Mouse (Mus musculus) erythroblast, embryonic 14.5 days (primary cell): Measurements from ENCODE around the gene Atg13. TPM values are rescaled to one million over a fixed set of nuclear protein-coding genes. Genes with fewer than 3 reads are reported as not detected.

Experiments used
- H3K27me3 ChIP-seq: 2 replicates; pipeline ENCODE4 v1.6.1; 2012; ENCODE audit warnings: inconsistent platforms; ENCODE audit not compliant: control insufficient read depth
- H3K36me3 ChIP-seq: 2 replicates; pipeline ENCODE4 v1.6.1; 2012; ENCODE audit warnings: mild to moderate bottlenecking, inconsistent platforms; ENCODE audit not compliant: control insufficient read depth
- H3K4me1 ChIP-seq: 2 replicates; pipeline ENCODE4 v1.6.1; 2012; ENCODE audit warnings: inconsistent platforms; ENCODE audit not compliant: control insufficient read depth
- H3K4me3 ChIP-seq: replicated peaks from 2 replicates; pipeline ENCODE3; 2012; ENCODE audit warnings: moderate library complexity, mild to moderate bottlenecking, inconsistent platforms
- H3K9me3 ChIP-seq: 2 replicates; pipeline ENCODE4 v1.6.1; 2012; ENCODE audit warnings: low read length, inconsistent platforms, mixed read lengths; ENCODE audit not compliant: control insufficient read depth
- GATA1 ChIP-seq: IDR thresholded peaks from 2 replicates; pipeline ENCODE4 v1.6.1; 2012; ENCODE audit warnings: low read length, inconsistent platforms, mixed read lengths
- TAL1 ChIP-seq: IDR thresholded peaks from 3 replicates; pipeline ENCODE4 v1.6.1; 2012; ENCODE audit warnings: low read length, inconsistent platforms, mixed read lengths
- polyA plus RNA-seq: library from polyadenylated mRNA; stranded (reverse); fragments of >175 nt; gene quantifications from 2 replicates; pipeline ENCODE4 v1.2.3, GENCODE M21; 2012

The Atg13 gene
- polyA plus RNA-seq, 1 experiment: 3.5 TPM

GRCm38 (mm10) chr2:91670038-91670437, 40.3 kb downstream of the Atg13 start:
- Histone ChIP-seq H3K4me3 (no peak overlapping the region), H3K36me3 (peaks cover 87% of the 10 kb centered on the region), H3K9me3 (no peaks in the 10 kb centered on the region), H3K27me3 (no peaks in the 10 kb centered on the region), H3K4me1 (no peaks in the 10 kb centered on the region)
- TF ChIP-seq GATA1 (no peak), TAL1 (no peak)

GRCm38 (mm10) chr2:91669326-91669725, 41.0 kb downstream of the Atg13 start:
- Histone ChIP-seq H3K4me3 (no peak overlapping the region), H3K27me3 (no peaks in the 10 kb centered on the region), H3K36me3 (peaks cover 86% of the 10 kb centered on the region), H3K9me3 (no peaks in the 10 kb centered on the region), H3K4me1 (no peaks in the 10 kb centered on the region)
- no peak for TF ChIP-seq GATA1
- no peak for TF ChIP-seq TAL1

GRCm38 (mm10) chr2:91667747-91668146, 42.6 kb downstream of the Atg13 start:
- no peaks in the 10 kb centered on the region for H3K4me1 ChIP-seq
- no peaks in the 10 kb centered on the region for H3K9me3 ChIP-seq
- H3K4me3 ChIP-seq: no peak overlapping the region
- peaks cover 88% of the 10 kb centered on the region for H3K36me3 ChIP-seq
- TF ChIP-seq GATA1 (no peak), TAL1 (no peak)
- H3K27me3 ChIP-seq: no peaks in the 10 kb centered on the region

GRCm38 (mm10) chr2:91666386-91666910, 43.9 kb downstream of the Atg13 start:
- Histone ChIP-seq H3K9me3 (no peaks in the 10 kb centered on the region), H3K27me3 (no peaks in the 10 kb centered on the region), H3K4me1 (no peaks in the 10 kb centered on the region), H3K36me3 (peaks cover 89% of the 10 kb centered on the region), H3K4me3 (no peak overlapping the region)
- no peak for TF ChIP-seq GATA1
- TF ChIP-seq TAL1: no peak

GRCm38 (mm10) chr2:91664780-91665179, 45.6 kb downstream of the Atg13 start:
- Histone ChIP-seq H3K27me3 (no peaks in the 10 kb centered on the region), H3K4me3 (no peak overlapping the region), H3K9me3 (no peaks in the 10 kb centered on the region), H3K4me1 (no peaks in the 10 kb centered on the region), H3K36me3 (peaks cover 85% of the 10 kb centered on the region)
- no peak for TF ChIP-seq GATA1
- TF ChIP-seq TAL1: no peak

DNA sequence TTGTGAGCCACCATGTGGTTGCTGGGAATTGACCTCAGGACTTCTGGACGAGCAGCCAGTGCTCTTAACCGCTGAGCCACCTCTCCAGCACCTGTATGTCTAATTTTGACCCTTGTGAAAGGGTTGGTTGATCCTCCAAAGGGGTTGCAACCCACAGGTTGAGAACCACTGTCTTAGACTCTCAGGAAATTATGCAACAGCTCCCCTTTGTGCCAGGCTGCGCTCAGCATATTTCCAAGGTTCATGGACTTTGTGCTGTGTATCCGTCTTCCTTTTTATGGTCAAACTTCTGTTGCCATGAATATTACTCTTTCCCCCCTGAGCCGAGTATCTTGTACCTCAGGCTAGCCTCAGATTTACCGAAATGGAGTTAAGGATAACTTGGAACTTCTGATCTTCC, 49.4 kb downstream of the Atg13 start:
- Histone ChIP-seq H3K4me1 (no peaks in the 10 kb centered on the region), H3K4me3 (no peak overlapping the region), H3K9me3 (no peaks in the 10 kb centered on the region), H3K27me3 (no peaks in the 10 kb centered on the region), H3K36me3 (peaks cover 87% of the 10 kb centered on the region)
- no peak for TF ChIP-seq GATA1
- no peak for TF ChIP-seq TAL1

DNA sequence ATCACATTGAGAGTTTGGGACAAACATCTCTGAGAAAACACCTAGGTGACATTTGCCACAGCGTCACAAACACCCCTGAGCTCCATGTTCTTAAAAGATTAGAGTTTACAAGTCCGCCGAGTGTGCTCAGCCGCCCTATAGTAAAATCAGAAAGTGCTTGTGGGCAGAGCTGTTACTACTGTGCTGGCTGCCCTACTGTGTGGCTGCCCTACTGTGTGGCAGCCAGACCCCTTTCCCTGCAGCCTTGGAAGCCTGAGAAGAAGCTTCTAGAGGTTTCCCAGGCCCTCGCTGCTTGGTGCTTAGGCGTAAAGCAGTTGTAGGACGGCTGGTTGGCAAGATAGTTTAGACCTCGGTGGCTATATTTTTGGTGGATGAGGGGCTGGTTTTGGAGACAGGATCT, 50.7 kb downstream of the Atg13 start:
- Histone ChIP-seq H3K4me1 (no peaks in the 10 kb centered on the region), H3K9me3 (no peaks in the 10 kb centered on the region), H3K4me3 (no peak overlapping the region), H3K27me3 (no peaks in the 10 kb centered on the region), H3K36me3 (peaks cover 94% of the 10 kb centered on the region)
- TF ChIP-seq GATA1: no peak

DNA sequence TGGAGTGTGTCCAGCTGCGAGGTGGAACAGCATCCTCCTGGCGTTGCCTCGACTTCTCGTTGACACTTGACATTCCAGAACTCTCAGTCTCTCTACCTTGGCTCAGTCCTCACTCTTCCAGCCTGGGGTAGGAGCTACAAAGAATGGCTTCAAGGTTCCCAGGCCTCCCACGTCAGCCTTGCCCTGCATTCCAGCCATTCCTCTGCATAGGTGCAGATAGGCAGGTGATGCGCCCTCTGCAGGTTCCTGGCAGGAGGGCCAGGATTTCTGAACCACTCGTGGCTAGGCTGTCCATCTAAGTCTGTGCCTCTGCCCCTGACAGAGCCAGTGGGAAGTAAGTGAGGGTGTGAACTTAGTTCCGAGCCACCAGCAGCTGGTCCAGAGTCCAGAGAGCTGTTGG, 53.6 kb downstream of the Atg13 start:
- TF ChIP-seq GATA1 (no peak), TAL1 (no peak)
- Histone ChIP-seq H3K36me3 (peaks cover 94% of the 10 kb centered on the region), H3K27me3 (no peaks in the 10 kb centered on the region), H3K4me3 (no peak overlapping the region), H3K9me3 (no peaks in the 10 kb centered on the region), H3K4me1 (peaks cover 6% of the 10 kb centered on the region)

DNA sequence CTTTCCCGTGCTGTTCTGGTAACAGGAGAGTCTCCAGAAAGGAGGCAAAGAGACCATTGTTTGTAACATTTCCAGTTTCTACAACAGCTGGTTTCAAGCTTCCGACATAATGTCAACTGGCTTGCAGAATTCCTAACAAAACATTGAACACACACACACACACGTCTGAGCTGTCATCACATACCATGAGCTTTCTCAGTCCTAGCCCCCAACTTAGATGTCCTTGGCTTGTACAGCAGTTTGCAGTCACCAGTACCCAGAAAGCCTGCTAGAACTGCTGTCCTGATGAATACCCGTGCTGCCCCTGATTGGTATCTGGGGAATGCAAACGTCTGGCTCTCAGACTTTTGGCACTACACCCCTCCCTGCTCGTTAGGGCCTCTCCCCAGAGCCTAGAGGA, 54.5 kb downstream of the Atg13 start:
- Histone ChIP-seq H3K9me3 (no peaks in the 10 kb centered on the region), H3K36me3 (peaks cover 87% of the 10 kb centered on the region)

DNA sequence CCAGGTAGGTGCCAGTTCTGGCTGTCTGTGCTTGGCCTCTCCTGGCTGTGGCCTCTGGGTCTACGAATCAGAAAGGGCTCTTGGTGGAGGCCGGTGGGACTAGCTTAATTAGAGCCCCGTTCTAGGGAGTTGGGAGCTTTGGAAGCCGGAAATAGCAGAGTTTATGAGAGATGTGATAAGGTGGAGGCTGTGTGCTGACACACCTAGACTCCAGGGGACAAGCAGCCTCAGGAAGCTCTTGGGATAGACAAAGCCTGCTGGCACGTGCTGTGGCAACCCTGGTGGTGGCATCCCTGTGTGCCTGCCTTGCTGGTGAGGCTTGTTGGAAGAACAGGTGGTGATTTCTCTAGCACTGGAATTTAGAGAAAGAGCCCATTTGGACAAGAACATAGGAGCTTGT, 55.0 kb downstream of the Atg13 start:
- no peak overlapping the region for H3K4me3 ChIP-seq
- no peaks in the 10 kb centered on the region for H3K9me3 ChIP-seq
- peaks cover 86% of the 10 kb centered on the region for H3K36me3 ChIP-seq
- H3K27me3 ChIP-seq: no peaks in the 10 kb centered on the region
- TF ChIP-seq TAL1 (no peak), GATA1 (no peak)
- H3K4me1 ChIP-seq: peaks cover 18% of the 10 kb centered on the region

More for the DNA sequence above, 54.5 kb downstream of the Atg13 start:
- H3K27me3 ChIP-seq: no peaks in the 10 kb centered on the region
- no peak overlapping the region for H3K4me3 ChIP-seq
- no peak for TF ChIP-seq TAL1
- no peak for TF ChIP-seq GATA1
- peaks cover 14% of the 10 kb centered on the region for H3K4me1 ChIP-seq
